Mouse (Mus musculus) liver, postnatal 0 days (tissue): ENCODE data around the gene Prn. TPM values are rescaled to one million over a fixed set of nuclear protein-coding genes. Genes with fewer than 3 reads are reported as not detected.
A peak's percentile ranks its signal among the peaks of the same experiment; 100 is the strongest.

Source experiments
- ATAC-seq: fragments of 200-750 bp; cut with Nextera tagmentation; 2 replicates; pipeline ENCODE4 v1.8.0; 2017; ENCODE audit warnings: mild to moderate bottlenecking, moderate library complexity
- DNase-seq: peaks from one replicate; pipeline ENCODE4 v3.0.0-alpha.2; 2016
- H3K27ac ChIP-seq: fragments of 300-500 bp; sonication (generic); 2 replicates; pipeline ENCODE4 v1.5.1; 2014; ENCODE audit warnings: antibody characterized with exemption, moderate library complexity, mild to moderate bottlenecking, low read depth
- H3K27me3 ChIP-seq: fragments of 300-500 bp; sonication (generic); 2 replicates; pipeline ENCODE4 v1.6.1; 2014; ENCODE audit warnings: low read length, control low read depth, mixed read lengths; ENCODE audit not compliant: insufficient read depth
- H3K36me3 ChIP-seq: fragments of 300-500 bp; sonication (generic); replicated peaks from 2 replicates; pipeline ENCODE4 v1.6.1; 2014; ENCODE audit warnings: mild to moderate bottlenecking, control low read depth, low read length, moderate library complexity, mixed read lengths; ENCODE audit not compliant: insufficient read depth
- H3K4me1 ChIP-seq: fragments of 300-500 bp; sonication (generic); 2 replicates; pipeline ENCODE4 v1.6.1; 2014; ENCODE audit warnings: antibody characterized with exemption, mild to moderate bottlenecking, control low read depth; ENCODE audit not compliant: insufficient read depth
- H3K4me2 ChIP-seq: fragments of 300-500 bp; sonication (generic); 2 replicates; pipeline ENCODE4 v1.6.1; 2014; ENCODE audit warnings: low read depth, mild to moderate bottlenecking, low read length, moderate library complexity, mixed read lengths
- H3K4me3 ChIP-seq: fragments of 300-500 bp; sonication (generic); 2 replicates; pipeline ENCODE4 v1.5.1; 2014; ENCODE audit warnings: low read depth, low read length
- H3K9ac ChIP-seq: fragments of 300-500 bp; sonication (generic); replicated peaks from 2 replicates; pipeline ENCODE4 v1.6.1; 2014; ENCODE audit warnings: mild to moderate bottlenecking, moderate library complexity
- H3K9me3 ChIP-seq: fragments of 300-500 bp; sonication (generic); 2 replicates; pipeline ENCODE4 v1.6.1; 2016; ENCODE audit warnings: mild to moderate bottlenecking, control low read depth, low read length, mixed read lengths
- CTCF ChIP-seq: sonication (generic); IDR thresholded peaks from 2 replicates; pipeline ENCODE4 v1.5.1; 2016; ENCODE audit warnings: antibody characterized with exemption, low read depth
- EP300 ChIP-seq: IDR thresholded peaks from 2 replicates; pipeline ENCODE4 v1.6.1; 2016; ENCODE audit warnings: antibody characterized with exemption, low read depth, mild to moderate bottlenecking
- WGBS: fragments of 180-500 bp; shearing (Covaris S2); extraction: QIAGEN DNeasy Blood & Tissue Kit; methylation state at CpG from one replicate; pipeline ENCODE4 v1.1.7; 2014; ENCODE audit not compliant: insufficient replicate concordance; 5-methylcytosine and 5-hydroxymethylcytosine counted together
- polyA plus RNA-seq: library from polyadenylated mRNA; unstranded; fragments of >200 nt; fragmentation: Nextera tagmentation; extraction: Ambion mirVana; gene quantifications from 2 replicates; pipeline ENCODE4 v1.2.1, GENCODE M21; 2015

The Prn gene
- polyA plus RNA-seq, 1 experiment from 2014 or later, result not detected

- Histone ChIP-seq H3K9ac (no peak overlapping the region), H3K4me3 (no peak overlapping the region), H3K4me2 (no peak overlapping the region), H3K9me3 (peaks cover 2% of the 10 kb centered on the region; the same call in 1 of the 2 replicates), H3K27me3 (no peaks in the 10 kb centered on the region), H3K4me1 (peaks cover 3% of the 10 kb centered on the region; the same call in 1 of the 2 replicates), H3K27ac (no peak overlapping the region), H3K36me3 (no peaks in the 10 kb centered on the region)
- DNase-seq, result peak; percentile 64
- no peak for ATAC-seq
- WGBS, result 63% methylated on average over 1 of the region's 1 CpGs
- TF ChIP-seq EP300 (no peak), CTCF (no peak)
Measured at GRCm38 (mm10) chr2:131873376-131873775, 36.4 kb upstream of the Prn start.

GRCm38 (mm10) chr2:131876551-131877265, 33.0 kb upstream of the Prn start:
- ATAC-seq (no peak), DNase-seq (no peak)
- H3K9ac ChIP-seq, result no peak overlapping the region
- peaks cover 3% of the 10 kb centered on the region; the same call in 1 of the 2 replicates for H3K4me1 ChIP-seq
- H3K4me3 ChIP-seq, result no peak overlapping the region
- H3K4me2 ChIP-seq, result no peak overlapping the region
- no peaks in the 10 kb centered on the region for H3K36me3 ChIP-seq
- TF ChIP-seq EP300, result no peak
- TF ChIP-seq CTCF, result no peak
- no peaks in the 10 kb centered on the region for H3K27me3 ChIP-seq
- WGBS, result 85% methylated on average over 7 of the region's 7 CpGs
- H3K27ac ChIP-seq, result no peak overlapping the region
- peaks cover 2% of the 10 kb centered on the region; the same call in 1 of the 2 replicates for H3K9me3 ChIP-seq

GRCm38 (mm10) chr2:131881766-131882165, 28.0 kb upstream of the Prn start:
- H3K27ac ChIP-seq, result no peak overlapping the region

GRCm38 (mm10) chr2:131883136-131883535, 26.6 kb upstream of the Prn start:
- Histone ChIP-seq H3K9me3 (no peaks in the 10 kb centered on the region), H3K9ac (no peak overlapping the region), H3K27ac (no peak overlapping the region), H3K4me2 (no peak overlapping the region), H3K4me1 (no peaks in the 10 kb centered on the region), H3K27me3 (no peaks in the 10 kb centered on the region), H3K36me3 (no peaks in the 10 kb centered on the region), H3K4me3 (no peak overlapping the region)
- whole genome bisulfite sequencing, result 38% methylated on average over 2 of the region's 2 CpGs
- TF ChIP-seq CTCF (no peak), EP300 (no peak)
- no peak for ATAC-seq
- no peak for DNase-seq

More at GRCm38 (mm10) chr2:131881766-131882165, 28.0 kb upstream of the Prn start:
- H3K4me3 ChIP-seq, result no peak overlapping the region
- no peak overlapping the region for H3K9ac ChIP-seq
- 65% methylated on average over 4 of the region's 4 CpGs for WGBS
- no peak for TF ChIP-seq EP300
- TF ChIP-seq CTCF, result no peak
- no peak overlapping the region for H3K4me2 ChIP-seq
- ATAC-seq (no peak), DNase-seq (no peak)
- no peaks in the 10 kb centered on the region for H3K27me3 ChIP-seq
- no peaks in the 10 kb centered on the region for H3K36me3 ChIP-seq
- H3K9me3 ChIP-seq, result no peaks in the 10 kb centered on the region
- no peaks in the 10 kb centered on the region for H3K4me1 ChIP-seq

- WGBS, result 55% methylated on average over 6 of the region's 6 CpGs
- Histone ChIP-seq H3K27me3 (no peaks in the 10 kb centered on the region), H3K36me3 (no peaks in the 10 kb centered on the region), H3K27ac (no peak overlapping the region), H3K4me3 (no peak overlapping the region), H3K4me1 (0 out of 2 replicates have a peak, but pooled peaks cover 5% of the 10 kb centered on the region), H3K9ac (no peak overlapping the region), H3K9me3 (no peaks in the 10 kb centered on the region), H3K4me2 (no peak overlapping the region)
- DNase-seq, result no peak
- ATAC-seq, result no peak
- no peak for TF ChIP-seq CTCF
- TF ChIP-seq EP300, result no peak
Measured at GRCm38 (mm10) chr2:131886503-131887160, 23.1 kb upstream of the Prn start.

GRCm38 (mm10) chr2:131888233-131888632, 21.5 kb upstream of the Prn start:
- ATAC-seq, result peak; percentile 45; the same call in 1 of the 2 replicates

More at GRCm38 (mm10) chr2:131888233-131888632, 21.5 kb upstream of the Prn start:
- TF ChIP-seq CTCF, result no peak
- TF ChIP-seq EP300, result 0 out of 2 replicates have a peak, but pooled peaks have one; percentile 18
- DNase-seq, result no peak
- no peaks in the 10 kb centered on the region for H3K36me3 ChIP-seq
- 0 out of 2 replicates have a peak, but pooled peaks cover 2% of the 10 kb centered on the region for H3K27me3 ChIP-seq
- no peak overlapping the region for H3K9ac ChIP-seq
- no peaks in the 10 kb centered on the region for H3K9me3 ChIP-seq
- no peak overlapping the region for H3K27ac ChIP-seq
- 0 out of 2 replicates have a peak, but pooled peaks cover 5% of the 10 kb centered on the region for H3K4me1 ChIP-seq
- H3K4me3 ChIP-seq, result no peak overlapping the region
- H3K4me2 ChIP-seq, result no peak overlapping the region
- 27% methylated on average over 7 of the region's 7 CpGs for WGBS
